Mouse (Mus musculus): ENCODE results near the gene Gfra1. TPM values are rescaled to one million over a fixed set of nuclear protein-coding genes. Genes with fewer than 3 reads are reported as not detected.

Gene Gfra1
- total RNA-seq, 2 experiments from 2014 or later, result 0.48 TPM; not detected in 1

DNA sequence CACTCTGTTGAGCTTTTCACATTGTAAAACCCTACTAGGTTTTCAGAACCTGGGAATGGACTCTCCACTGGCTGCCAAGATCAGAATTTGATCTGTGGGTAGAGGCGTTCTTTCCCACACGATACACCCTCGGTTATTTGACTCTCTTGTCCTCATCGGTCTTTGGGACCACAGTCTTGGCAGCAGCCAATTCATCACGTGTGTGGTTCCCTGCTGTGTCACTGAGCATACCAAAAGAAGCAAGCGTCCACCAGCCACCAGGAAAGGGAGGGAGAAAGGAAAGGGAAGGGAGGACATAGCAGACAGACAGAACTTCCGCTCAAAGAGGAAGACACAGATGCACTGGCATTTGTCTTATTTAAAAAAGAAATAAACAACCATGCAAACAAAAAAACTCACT, 189.1 kb downstream of the Gfra1 start:
- no peak for ATAC-seq (ENCODE audit: poor library complexity, severe bottlenecking)

DNA sequence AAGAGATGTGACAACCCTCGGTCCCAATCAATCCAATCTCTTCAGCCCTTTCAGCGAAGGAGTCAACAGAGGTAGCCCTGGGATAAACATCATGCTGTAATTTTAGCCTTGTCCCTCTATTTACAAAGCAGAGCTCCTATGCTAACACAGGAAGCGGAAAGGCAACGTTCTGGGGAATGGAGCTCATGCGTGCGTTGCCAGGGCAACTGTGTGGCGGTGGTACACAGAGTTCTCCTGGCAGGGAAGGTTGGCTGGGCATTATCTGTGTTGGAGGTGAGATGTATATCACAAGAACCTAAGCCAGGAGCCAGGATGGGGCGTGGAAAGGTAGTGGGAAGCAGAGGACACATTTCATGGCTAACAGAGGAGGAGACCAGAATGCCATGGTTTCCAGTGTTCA, 194.8 kb downstream of the Gfra1 start:
- ATAC-seq (ENCODE audit: poor library complexity, severe bottlenecking), result no peak

GRCm38 (mm10) chr19:58259250-58259649, 196.5 kb downstream of the Gfra1 start:
- peak; percentile 85 for ATAC-seq (ENCODE audit: poor library complexity, severe bottlenecking)

DNA sequence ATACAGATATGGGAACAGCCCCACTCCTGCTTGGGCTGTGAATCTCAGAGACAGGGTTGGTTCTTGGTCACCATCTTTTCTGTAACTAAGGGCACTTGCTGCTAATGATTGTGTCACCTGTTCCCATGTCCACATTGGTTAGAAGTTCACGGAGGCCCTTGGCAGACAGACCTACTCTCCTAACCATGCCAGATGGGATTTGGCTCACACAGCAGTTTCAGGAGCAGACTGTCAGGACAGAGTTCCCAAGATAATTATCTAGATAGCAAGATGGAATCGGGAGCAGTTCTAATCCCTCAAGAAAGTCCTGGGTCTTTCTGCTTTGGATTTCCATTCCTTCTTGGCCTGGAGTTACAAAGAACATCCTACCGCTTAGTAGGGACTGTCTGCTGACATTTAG, 199.2 kb downstream of the Gfra1 start:
- no peak for ATAC-seq (ENCODE audit: poor library complexity, severe bottlenecking)

- ATAC-seq (ENCODE audit: poor library complexity, severe bottlenecking), result no peak
Measured at GRCm38 (mm10) chr19:58255394-58255793, 200.3 kb downstream of the Gfra1 start.

DNA sequence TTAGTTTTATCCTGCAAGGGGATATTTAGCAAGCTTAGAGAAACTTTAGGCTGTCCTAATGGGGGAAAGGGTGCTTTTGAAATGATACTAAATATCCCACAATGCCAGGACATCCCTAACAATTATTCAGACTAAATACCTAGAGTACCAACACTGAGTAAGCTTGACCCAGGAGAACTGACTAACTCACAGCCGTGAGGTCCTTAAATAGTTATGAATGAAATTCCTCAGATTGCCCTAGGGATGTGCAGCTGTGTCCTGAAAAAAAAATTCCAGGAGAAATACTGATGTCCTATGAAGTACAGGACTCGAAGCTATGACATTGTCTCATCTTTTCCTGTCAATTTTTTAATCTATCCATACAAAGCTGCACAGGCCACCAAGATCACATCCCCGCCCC, 201.5 kb downstream of the Gfra1 start:
- no peak for ATAC-seq (ENCODE audit: poor library complexity, severe bottlenecking)

DNA sequence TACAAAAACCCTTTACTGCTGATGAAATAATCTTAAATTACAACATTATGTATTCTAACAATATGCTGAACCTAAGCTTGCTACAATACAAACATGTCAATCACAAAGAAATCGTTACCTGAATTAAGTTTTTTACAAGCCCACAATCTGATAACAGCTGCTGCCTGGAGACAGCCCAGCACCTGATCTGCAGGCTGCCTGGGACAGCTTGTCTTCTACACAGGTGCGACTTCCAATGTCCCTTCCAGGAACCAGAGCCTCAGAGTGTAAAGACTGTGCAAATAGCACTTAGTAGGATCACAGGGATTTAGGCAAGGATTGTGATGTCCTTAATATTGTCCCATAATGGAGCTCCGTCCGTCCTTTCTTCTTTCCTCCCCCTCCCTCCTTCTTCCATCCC, 204.0 kb downstream of the Gfra1 start:
- ATAC-seq (ENCODE audit: poor library complexity, severe bottlenecking), result no peak

DNA sequence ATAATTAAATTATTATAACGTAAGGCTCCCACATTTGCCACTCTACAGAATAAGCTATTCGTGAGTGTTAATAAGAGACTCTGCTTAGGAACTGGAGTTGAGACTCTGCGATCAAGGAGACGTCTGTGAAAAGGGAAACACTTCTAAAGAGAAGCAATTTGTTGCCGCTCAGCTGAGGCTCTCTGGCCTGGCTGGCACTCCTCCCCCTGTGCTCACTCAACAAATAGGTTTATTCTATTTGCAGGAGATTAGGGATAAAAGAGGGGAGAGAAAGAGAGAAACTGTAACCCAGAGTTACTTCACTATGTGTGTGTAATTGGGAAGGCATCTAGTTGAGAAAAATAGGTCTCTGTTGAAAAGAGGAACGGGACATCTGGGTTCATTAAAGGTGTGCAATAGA, 204.6 kb downstream of the Gfra1 start:
- ATAC-seq (ENCODE audit: poor library complexity, severe bottlenecking), result no peak

DNA sequence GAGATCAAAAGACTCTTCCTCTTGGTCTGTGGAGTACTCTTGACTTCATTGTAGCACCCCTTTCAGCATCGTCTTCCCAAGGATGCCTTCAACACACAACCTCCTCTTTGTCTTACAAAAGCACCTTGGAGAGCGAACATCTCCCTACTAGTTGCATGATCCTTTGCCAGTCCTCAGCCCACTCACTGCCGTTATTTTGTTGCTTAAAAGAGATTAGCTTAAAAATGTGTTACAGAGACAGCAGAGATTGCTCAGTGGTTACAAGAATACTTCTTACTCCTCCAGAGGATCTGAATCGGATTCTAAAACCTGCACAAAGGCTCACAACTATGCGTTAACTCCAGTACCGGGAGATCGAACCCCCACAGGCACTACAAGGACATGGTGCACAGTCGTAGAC, 205.5 kb downstream of the Gfra1 start:
- ATAC-seq (ENCODE audit: poor library complexity, severe bottlenecking), result no peak

DNA sequence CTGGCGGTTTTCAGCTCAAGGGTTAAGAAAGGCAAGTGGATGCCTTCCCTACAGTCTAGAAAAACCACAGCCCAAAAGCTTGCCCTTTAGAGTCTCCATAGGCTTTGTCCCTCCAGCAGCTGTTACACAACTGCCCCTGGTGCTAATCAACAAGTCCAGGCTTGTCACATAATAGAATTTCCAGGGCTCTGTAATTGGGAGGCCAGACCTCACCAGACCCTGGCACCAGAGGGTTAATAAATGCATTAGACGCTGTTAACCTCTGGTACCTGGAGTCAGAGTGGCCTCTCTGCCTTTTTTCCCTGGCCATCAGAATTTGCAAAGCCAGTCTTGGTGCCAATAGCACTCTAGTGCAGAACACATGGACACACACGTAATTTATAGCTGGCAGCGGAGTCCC, 211.6 kb downstream of the Gfra1 start:
- ATAC-seq (ENCODE audit: poor library complexity, severe bottlenecking), result no peak; the same call in 1 of the 2 replicates

DNA sequence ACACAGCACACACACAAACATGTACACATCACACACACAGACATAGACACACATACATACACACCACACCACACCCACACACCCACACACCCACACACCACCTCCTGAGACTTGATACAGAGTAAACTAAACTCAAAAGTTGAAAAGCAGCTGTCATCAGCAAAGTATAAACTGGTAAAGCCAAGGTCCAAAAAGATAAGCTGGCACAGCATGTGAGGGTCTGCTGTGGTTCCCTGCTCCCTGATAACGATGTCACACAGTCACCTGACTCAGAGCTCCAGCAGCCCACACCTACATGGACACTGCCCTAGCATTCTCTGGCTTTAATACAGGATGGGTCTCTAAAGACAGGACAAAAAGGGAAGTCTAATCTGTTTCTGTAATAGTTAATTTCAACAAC, 212.1 kb downstream of the Gfra1 start:
- ATAC-seq (ENCODE audit: poor library complexity, severe bottlenecking), result peak; percentile 44

DNA sequence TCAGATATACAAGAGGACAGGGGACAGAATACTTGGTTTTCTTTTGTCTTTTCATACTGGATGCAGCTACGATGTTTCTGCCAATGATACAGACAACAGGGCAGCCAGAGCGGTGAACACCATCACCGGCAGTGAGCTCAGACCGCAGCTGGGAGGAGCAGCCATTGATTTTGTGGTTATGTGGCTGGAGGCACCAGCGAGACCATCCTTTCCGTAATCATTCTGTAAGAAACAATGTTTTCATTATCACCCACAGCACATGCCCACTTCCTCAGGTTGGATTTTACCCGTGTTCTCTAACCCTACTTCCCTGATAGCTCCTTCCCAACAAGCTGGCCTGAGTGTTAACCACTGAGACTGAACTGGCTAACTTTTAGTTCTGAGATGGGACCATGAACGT, 217.4 kb downstream of the Gfra1 start:
- peak; percentile 76 for ATAC-seq (ENCODE audit: poor library complexity, severe bottlenecking)

- no peak for ATAC-seq (ENCODE audit: poor library complexity, severe bottlenecking)
Measured at GRCm38 (mm10) chr19:58227725-58228124, 228.0 kb downstream of the Gfra1 start.

- no peak for ATAC-seq (ENCODE audit: poor library complexity, severe bottlenecking)
Measured at GRCm38 (mm10) chr19:58226882-58227281, 228.8 kb downstream of the Gfra1 start.

DNA sequence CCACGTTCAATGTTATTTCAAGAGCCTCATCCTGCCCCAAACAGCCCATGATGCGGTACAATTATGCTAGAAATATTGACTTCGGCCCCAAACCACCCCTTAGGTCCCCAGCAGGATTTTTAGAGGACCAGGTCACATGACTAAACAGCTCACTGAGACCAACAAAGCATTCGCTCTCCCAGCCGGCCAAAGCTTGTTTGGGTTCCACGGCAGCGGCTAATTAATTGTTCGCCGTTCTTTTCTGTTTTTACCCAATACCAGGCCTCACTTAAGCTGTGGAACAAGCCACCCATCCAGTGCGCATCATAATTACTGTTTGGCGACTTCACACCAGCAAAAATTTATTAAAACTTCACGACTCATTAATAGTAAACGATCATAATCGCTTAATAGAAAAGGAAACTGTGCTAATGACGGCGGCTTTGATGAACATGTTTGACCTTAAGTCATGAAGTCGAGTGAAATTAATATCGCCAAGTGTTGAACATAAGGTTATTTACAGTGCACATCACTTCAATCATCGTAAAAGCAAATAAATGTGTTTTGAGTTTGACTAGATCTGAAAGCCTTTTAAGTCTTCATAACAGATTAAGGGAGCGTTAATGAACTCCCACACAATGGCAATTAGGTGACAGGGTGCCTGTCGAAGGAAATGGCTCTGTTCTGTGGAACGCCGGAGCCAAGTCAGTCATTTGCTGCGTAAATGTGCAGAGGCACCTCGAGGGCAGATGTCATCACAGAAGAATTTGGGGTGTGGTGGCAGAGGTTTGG, 235.5 kb downstream of the Gfra1 start:
- ATAC-seq (ENCODE audit: poor library complexity, severe bottlenecking), result no peak

GRCm38 (mm10) chr19:58217591-58217990, 238.1 kb downstream of the Gfra1 start:
- ATAC-seq (ENCODE audit: poor library complexity, severe bottlenecking), result no peak

DNA sequence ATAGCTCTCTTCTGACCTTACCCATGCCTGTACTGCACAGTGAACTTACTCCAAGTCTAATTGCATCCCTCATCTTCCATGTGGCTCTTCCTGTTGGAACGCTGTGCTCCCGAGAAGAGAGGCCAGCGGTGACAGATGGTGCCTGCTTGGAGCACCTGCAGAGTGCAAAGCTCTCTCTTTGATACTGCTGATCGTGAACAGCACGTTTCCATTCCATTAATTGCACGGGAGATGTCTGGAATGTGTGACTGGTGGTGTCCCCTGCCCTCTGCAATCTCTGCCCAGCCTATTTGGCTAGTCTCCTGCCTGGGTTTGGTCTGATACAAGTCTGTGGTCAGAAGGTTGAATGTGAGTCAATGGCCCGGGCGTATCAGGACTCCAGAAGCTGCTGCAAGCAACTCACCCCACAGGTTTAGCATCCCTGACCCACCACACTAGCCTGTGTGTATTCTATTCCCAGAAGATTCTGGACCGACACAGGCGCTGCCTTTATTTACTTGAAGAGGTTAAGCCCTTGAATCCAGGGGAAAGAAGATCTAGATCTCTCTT, 249.1 kb downstream of the Gfra1 start:
- no peak for ATAC-seq (ENCODE audit: poor library complexity, severe bottlenecking)

GRCm38 (mm10) chr19:58205470-58205869, 250.2 kb downstream of the Gfra1 start:
- ATAC-seq (ENCODE audit: poor library complexity, severe bottlenecking), result no peak

GRCm38 (mm10) chr19:58202627-58203026, 253.1 kb downstream of the Gfra1 start:
- ATAC-seq (ENCODE audit: poor library complexity, severe bottlenecking), result peak; percentile 63

DNA sequence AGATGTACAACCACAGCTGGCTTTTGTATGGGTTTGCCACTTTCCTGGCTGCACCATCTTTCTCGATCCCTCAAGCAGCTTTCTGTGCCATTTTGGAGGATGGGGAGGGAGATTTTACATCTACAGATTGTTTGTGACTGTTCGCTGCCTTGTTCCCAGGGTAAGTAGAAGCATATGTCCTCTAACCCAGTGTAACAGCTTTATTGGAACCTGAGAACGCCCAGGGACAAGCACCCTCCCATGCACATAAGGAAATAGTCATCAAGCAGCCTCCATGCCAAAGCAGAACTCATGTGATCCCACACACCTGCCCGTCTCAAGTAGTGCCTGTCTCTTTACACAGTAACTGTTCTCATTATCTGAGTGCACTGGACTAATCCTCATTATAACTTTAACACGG, 256.0 kb downstream of the Gfra1 start:
- ATAC-seq (ENCODE audit: poor library complexity, severe bottlenecking), result no peak

- peak; percentile 60 for ATAC-seq (ENCODE audit: poor library complexity, severe bottlenecking)
Measured at GRCm38 (mm10) chr19:58193733-58194456, 261.8 kb downstream of the Gfra1 start.

GRCm38 (mm10) chr19:58190947-58191346, 264.8 kb downstream of the Gfra1 start:
- ATAC-seq (ENCODE audit: poor library complexity, severe bottlenecking), result no peak

Data from megakaryocyte, adult 5-6 weeks (primary cell).